Mouse (Mus musculus): ENCODE measurements around the gene Vti1a. TPM values are rescaled to one million over a fixed set of nuclear protein-coding genes. Genes with fewer than 3 reads are reported as not detected.

The Vti1a gene
- polyA plus RNA-seq, 1 experiment: 35.0 TPM

DNA sequence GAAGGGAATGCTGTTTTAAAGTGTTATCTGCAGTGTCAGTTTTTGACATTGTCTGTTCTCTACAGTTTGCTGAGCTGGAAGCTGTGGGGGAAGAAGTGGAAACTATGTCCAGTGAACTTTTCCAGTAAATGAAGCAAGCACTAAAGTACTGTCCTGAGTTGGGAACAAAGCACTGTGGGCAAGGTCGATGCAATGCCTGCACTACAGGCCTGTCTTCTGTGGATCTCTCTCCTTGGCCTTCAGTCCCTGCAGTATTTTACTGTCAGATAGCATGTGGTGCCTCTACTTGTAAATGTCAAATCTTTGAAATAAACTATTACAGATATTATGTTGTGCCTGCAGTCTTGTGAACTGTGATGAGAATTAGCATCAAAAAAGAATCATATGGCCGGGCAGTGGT lies 19.8 kb upstream of the Vti1a start:
- no peak for DNase-seq
- Histone ChIP-seq H3K27ac (ENCODE audit: insufficient read depth, low read length) (no peak overlapping the region), H3K27me3 (ENCODE audit: control insufficient read depth, insufficient read depth, low read length) (no peaks in the 10 kb centered on the region), H3K4me3 (replicated peaks; ENCODE audit: insufficient read depth, low read depth, low read length) (no peak overlapping the region), H3K4me1 (ENCODE audit: control insufficient read depth, insufficient read depth, low read length) (no peaks in the 10 kb centered on the region)
- TF ChIP-seq CTCF (IDR thresholded peaks at IDR 0.05; ENCODE audit: borderline replicate concordance, insufficient read depth, low read depth, low read length) (no peak), POLR2A (IDR thresholded peaks at IDR 0.05; ENCODE audit: borderline replicate concordance, insufficient read depth, low read length) (no peak)
- 86% methylated on average over 2 of the region's 2 CpGs for WGBS

DNA sequence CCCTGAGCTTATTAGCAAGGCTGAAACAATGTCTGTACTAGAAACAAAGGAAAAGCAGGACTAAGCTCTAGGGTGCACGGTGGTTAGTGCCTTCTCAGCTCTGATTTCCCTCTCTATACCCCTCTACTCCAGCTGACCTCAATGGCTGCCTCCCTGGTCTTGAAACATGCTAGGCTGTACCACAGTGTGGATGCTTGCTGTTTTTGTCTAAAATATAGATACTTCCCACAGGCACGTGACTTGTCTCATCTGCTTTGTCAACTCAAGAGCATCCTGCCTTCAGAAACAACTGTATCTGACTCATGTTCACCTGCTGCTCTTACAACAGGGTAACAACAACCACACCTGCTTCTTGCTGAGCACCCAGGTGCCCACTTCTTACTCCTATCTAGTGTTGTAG lies 18.6 kb upstream of the Vti1a start:
- H3K4me3 ChIP-seq (replicated peaks; ENCODE audit: insufficient read depth, low read depth, low read length): no peak overlapping the region
- H3K27me3 ChIP-seq (ENCODE audit: control insufficient read depth, insufficient read depth, low read length): no peaks in the 10 kb centered on the region
- WGBS: 95% methylated on average over 2 of the region's 2 CpGs
- TF ChIP-seq CTCF (IDR thresholded peaks at IDR 0.05; ENCODE audit: borderline replicate concordance, insufficient read depth, low read depth, low read length) (no peak), POLR2A (IDR thresholded peaks at IDR 0.05; ENCODE audit: borderline replicate concordance, insufficient read depth, low read length) (no peak)
- H3K27ac ChIP-seq (ENCODE audit: insufficient read depth, low read length): no peak overlapping the region
- DNase-seq: no peak
- no peaks in the 10 kb centered on the region for H3K4me1 ChIP-seq (ENCODE audit: control insufficient read depth, insufficient read depth, low read length)

DNA sequence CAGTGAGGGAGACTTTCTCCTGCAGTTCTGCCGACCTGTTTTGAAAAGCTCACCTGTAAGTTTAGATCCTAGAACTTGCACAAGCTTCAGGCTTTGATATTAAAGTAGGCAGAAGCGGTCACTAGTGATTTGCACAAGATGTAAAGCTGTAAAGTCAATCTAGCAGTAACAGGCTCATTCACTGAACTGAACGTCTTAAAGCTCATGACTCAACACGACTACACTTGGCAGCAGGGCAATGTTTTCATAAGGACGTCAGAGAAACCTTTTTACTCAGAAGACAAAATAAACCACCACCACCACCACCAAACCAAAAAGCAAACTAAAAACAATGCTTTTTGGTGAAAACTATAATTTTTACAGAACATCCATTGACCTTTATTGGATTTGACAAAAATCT lies 18.1 kb upstream of the Vti1a start:
- no peaks in the 10 kb centered on the region for H3K4me1 ChIP-seq (ENCODE audit: control insufficient read depth, insufficient read depth, low read length)
- no peak overlapping the region for H3K4me3 ChIP-seq (replicated peaks; ENCODE audit: insufficient read depth, low read depth, low read length)
- no peak for DNase-seq
- no peak for TF ChIP-seq POLR2A (IDR thresholded peaks at IDR 0.05; ENCODE audit: borderline replicate concordance, insufficient read depth, low read length)
- TF ChIP-seq CTCF (IDR thresholded peaks at IDR 0.05; ENCODE audit: borderline replicate concordance, insufficient read depth, low read depth, low read length): no peak
- H3K27me3 ChIP-seq (ENCODE audit: control insufficient read depth, insufficient read depth, low read length): no peaks in the 10 kb centered on the region
- H3K27ac ChIP-seq (ENCODE audit: insufficient read depth, low read length): no peak overlapping the region
- 88% methylated on average over 5 of the region's 5 CpGs for WGBS

DNA sequence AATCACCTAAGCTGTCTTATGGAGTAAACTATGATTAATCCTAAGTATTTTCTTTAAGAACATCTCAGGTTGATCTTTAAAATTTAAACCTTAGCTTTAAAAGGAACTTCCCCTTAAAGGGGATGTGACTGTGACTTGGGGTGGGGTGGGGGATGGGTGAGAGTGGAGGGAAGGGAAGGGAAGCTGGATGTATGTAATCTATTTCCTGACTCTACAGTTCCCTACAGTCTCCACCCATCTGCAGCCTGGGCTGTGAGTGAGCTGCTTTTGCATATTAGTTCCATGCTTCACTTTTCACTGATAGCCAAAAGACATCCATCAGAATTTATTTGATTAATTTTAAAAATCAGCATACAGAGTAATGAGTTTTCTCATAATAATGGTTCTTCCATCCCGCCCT lies 16.7 kb upstream of the Vti1a start:
- no peak for DNase-seq
- Histone ChIP-seq H3K4me3 (replicated peaks; ENCODE audit: insufficient read depth, low read depth, low read length) (no peak overlapping the region), H3K4me1 (ENCODE audit: control insufficient read depth, insufficient read depth, low read length) (no peaks in the 10 kb centered on the region), H3K27ac (ENCODE audit: insufficient read depth, low read length) (no peak overlapping the region), H3K27me3 (ENCODE audit: control insufficient read depth, insufficient read depth, low read length) (no peaks in the 10 kb centered on the region)
- 93% methylated on average over 1 of the region's 1 CpGs for WGBS
- no peak for TF ChIP-seq CTCF (IDR thresholded peaks at IDR 0.05; ENCODE audit: borderline replicate concordance, insufficient read depth, low read depth, low read length)
- TF ChIP-seq POLR2A (IDR thresholded peaks at IDR 0.05; ENCODE audit: borderline replicate concordance, insufficient read depth, low read length): no peak

- DNase-seq: no peak
- H3K27ac ChIP-seq (ENCODE audit: insufficient read depth, low read length): no peak overlapping the region
- H3K4me3 ChIP-seq (replicated peaks; ENCODE audit: insufficient read depth, low read depth, low read length): no peak overlapping the region
- H3K4me1 ChIP-seq (ENCODE audit: control insufficient read depth, insufficient read depth, low read length): no peaks in the 10 kb centered on the region
- H3K27me3 ChIP-seq (ENCODE audit: control insufficient read depth, insufficient read depth, low read length): no peaks in the 10 kb centered on the region
- TF ChIP-seq CTCF (IDR thresholded peaks at IDR 0.05; ENCODE audit: borderline replicate concordance, insufficient read depth, low read depth, low read length): no peak
- TF ChIP-seq POLR2A (IDR thresholded peaks at IDR 0.05; ENCODE audit: borderline replicate concordance, insufficient read depth, low read length): no peak
- WGBS: 84% methylated on average over 3 of the region's 3 CpGs
Observed at GRCm38 (mm10) chr19:55300525-55300924, 15.6 kb upstream of the Vti1a start.

GRCm38 (mm10) chr19:55305024-55305423 lies 11.1 kb upstream of the Vti1a start:
- no peak overlapping the region for H3K4me3 ChIP-seq (replicated peaks; ENCODE audit: insufficient read depth, low read depth, low read length)
- H3K27me3 ChIP-seq (ENCODE audit: control insufficient read depth, insufficient read depth, low read length): no peaks in the 10 kb centered on the region
- H3K27ac ChIP-seq (ENCODE audit: insufficient read depth, low read length): no peak overlapping the region
- no peaks in the 10 kb centered on the region for H3K4me1 ChIP-seq (ENCODE audit: control insufficient read depth, insufficient read depth, low read length)
- no peak for DNase-seq
- TF ChIP-seq POLR2A (IDR thresholded peaks at IDR 0.05; ENCODE audit: borderline replicate concordance, insufficient read depth, low read length): no peak
- TF ChIP-seq CTCF (IDR thresholded peaks at IDR 0.05; ENCODE audit: borderline replicate concordance, insufficient read depth, low read depth, low read length): 0 out of 2 replicates have a peak, but pooled peaks have one; percentile 10

- no peak for DNase-seq
- TF ChIP-seq POLR2A (IDR thresholded peaks at IDR 0.05; ENCODE audit: borderline replicate concordance, insufficient read depth, low read length) (no peak), CTCF (IDR thresholded peaks at IDR 0.05; ENCODE audit: borderline replicate concordance, insufficient read depth, low read depth, low read length) (no peak)
- Histone ChIP-seq H3K4me3 (replicated peaks; ENCODE audit: insufficient read depth, low read depth, low read length) (no peak overlapping the region), H3K27ac (ENCODE audit: insufficient read depth, low read length) (no peak overlapping the region), H3K4me1 (ENCODE audit: control insufficient read depth, insufficient read depth, low read length) (no peaks in the 10 kb centered on the region; the same call in 1 of the 2 replicates), H3K27me3 (ENCODE audit: control insufficient read depth, insufficient read depth, low read length) (no peaks in the 10 kb centered on the region)
- 82% methylated on average over 8 of the region's 8 CpGs for whole genome bisulfite sequencing
Observed at GRCm38 (mm10) chr19:55311874-55312273, 4.2 kb upstream of the Vti1a start.

DNA sequence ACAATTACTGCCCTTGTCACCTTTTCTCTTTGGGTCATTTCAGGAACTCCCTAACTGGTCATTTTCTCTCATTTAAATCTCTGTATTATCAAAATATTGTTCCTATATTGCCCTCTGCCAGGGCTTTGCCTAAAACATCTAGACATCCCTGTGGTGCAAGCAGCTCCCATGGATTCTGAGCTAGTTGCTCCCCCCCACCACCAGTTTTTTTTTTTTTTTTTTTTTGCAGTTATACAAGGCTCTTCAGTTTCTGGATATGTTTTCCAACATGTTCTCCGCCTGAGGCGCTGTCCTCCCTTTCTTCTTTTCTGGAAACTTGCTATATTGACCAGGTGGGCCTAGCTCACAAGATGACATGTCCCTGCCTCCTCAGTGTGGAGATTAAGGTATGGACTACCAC lies 2.4 kb upstream of the Vti1a start:
- no peaks in the 10 kb centered on the region for H3K27me3 ChIP-seq (ENCODE audit: control insufficient read depth, insufficient read depth, low read length)
- DNase-seq: no peak
- WGBS: 89% methylated on average over 2 of the region's 2 CpGs
- no peak for TF ChIP-seq POLR2A (IDR thresholded peaks at IDR 0.05; ENCODE audit: borderline replicate concordance, insufficient read depth, low read length)
- TF ChIP-seq CTCF (IDR thresholded peaks at IDR 0.05; ENCODE audit: borderline replicate concordance, insufficient read depth, low read depth, low read length): no peak
- no peak overlapping the region for H3K4me3 ChIP-seq (replicated peaks; ENCODE audit: insufficient read depth, low read depth, low read length)
- H3K27ac ChIP-seq (ENCODE audit: insufficient read depth, low read length): no peak overlapping the region
- H3K4me1 ChIP-seq (ENCODE audit: control insufficient read depth, insufficient read depth, low read length): no peaks in the 10 kb centered on the region; the same call in 1 of the 2 replicates
